Mouse (Mus musculus) B cell, adult (primary cell): ENCODE measurements around the gene Cyyr1. TPM values are rescaled to one million over a fixed set of nuclear protein-coding genes. Genes with fewer than 3 reads are reported as not detected.

Experiments
- total RNA-seq: library from RNA; stranded (reverse); gene quantifications from 4 replicates; pipeline ENCODE4 v1.2.4, GENCODE M21; 2023; ENCODE audit not compliant: inconsistent age

The Cyyr1 gene
- not detected in 4 replicates for total RNA-seq

DNA sequence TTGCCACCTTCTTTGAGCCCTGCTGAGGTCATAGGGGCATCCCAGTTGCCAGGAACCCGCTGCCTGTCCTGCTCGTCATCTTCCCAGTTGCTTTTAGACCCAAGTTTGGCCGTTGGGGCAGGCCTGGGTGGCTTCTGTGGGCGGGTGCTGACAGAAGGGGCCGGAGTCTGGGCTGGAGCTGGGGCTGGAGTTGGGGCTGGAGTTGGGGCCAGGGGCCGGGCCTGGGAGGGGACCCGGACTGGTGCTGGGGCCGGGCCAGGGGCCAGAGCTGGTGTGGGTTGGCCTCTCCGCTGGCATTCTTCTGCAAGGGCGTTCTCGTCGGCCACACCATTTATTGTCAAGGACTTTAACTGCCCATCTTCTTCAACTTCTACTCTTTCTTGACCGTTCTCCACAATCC is at the start of gene Cyyr1:
Cyyr1 (minus strand) TSS at position 101 of the 400 bp plus-strand sequence.

Other genes with a start within 250 kb of the Cyyr1 start
- gene Adamts1, start 249.7 kb upstream of the Cyyr1 start, total RNA-seq = not detected in 4 replicates